Mouse (Mus musculus) CD4-positive helper T cell, adult 2 months (primary cell): ENCODE results near the gene Kank1.

Source experiments
- DNase-seq: peaks from one replicate; pipeline ENCODE4 v3.0.0-alpha.2; 2012; ENCODE audit warnings: low read depth, missing footprints, low spot score

Gene Kank1

DNA sequence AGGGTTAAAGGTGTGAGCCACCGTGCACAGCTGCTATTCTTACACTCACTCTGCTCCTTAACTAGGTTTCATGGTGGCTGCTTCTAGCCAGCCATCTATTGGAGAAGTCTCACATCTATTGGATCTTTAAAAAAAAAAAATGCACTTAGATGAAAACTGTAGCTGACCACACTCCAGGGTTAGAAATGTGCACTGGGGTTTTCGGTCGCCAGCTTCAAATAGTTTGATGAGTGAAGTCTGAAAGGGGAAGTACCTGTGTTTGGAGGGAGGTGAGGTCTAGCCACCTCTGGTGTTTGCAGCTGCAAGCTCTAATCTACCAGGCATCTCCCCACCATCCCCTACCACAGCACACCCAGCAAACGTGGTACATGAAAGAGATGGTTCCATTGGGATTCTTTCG, 74.2 kb downstream of the Kank1 start:
- peak; percentile 10 for DNase-seq

- no peak for DNase-seq
Measured at GRCm38 (mm10) chr19:25311626-25312025, 74.9 kb downstream of the Kank1 start.

GRCm38 (mm10) chr19:25315458-25315889, 78.7 kb downstream of the Kank1 start:
- no peak for DNase-seq

DNA sequence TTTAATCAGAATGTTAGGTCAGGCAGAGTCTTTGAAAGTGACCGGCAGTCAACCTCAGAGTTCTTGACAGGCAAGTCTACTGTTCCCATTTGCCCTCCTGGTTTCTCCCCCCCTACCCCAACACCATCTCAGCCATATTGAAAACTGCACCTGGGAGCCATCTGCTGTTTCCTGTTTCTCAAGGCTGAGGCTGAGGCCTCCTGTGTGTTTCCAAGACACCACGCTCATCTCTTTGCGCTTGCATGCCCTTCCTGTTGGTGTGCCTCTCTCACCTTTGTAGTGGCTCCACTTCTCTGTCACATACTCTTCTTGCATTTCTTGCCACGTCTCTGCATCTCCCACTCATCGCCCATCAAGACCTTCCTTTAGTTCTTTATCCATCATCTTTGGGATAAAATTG, 79.2 kb downstream of the Kank1 start:
- no peak for DNase-seq

GRCm38 (mm10) chr19:25324265-25324664, 87.5 kb downstream of the Kank1 start:
- no peak for DNase-seq

- DNase-seq: no peak
Measured at GRCm38 (mm10) chr19:25325113-25326001, 88.6 kb downstream of the Kank1 start.

DNA sequence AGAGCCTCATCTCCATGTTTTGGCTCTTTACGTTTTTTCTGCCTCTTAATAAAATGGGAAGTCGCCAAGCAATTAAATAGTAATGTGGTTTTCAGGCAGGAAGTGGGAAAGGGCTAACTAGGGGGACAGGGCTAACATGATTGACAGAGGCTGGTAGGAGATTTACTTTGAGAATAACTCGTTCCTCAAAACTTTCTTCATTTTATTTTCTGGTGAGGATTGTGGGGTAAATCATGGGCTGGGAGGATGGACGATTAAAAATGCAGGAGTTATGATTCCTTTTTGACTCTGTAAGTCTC, 89.2 kb downstream of the Kank1 start:
- no peak for DNase-seq

GRCm38 (mm10) chr19:25327633-25328032, 90.9 kb downstream of the Kank1 start:
- DNase-seq: no peak

- peak; percentile 45 for DNase-seq
Measured at GRCm38 (mm10) chr19:25334360-25334759, 97.6 kb downstream of the Kank1 start.

DNA sequence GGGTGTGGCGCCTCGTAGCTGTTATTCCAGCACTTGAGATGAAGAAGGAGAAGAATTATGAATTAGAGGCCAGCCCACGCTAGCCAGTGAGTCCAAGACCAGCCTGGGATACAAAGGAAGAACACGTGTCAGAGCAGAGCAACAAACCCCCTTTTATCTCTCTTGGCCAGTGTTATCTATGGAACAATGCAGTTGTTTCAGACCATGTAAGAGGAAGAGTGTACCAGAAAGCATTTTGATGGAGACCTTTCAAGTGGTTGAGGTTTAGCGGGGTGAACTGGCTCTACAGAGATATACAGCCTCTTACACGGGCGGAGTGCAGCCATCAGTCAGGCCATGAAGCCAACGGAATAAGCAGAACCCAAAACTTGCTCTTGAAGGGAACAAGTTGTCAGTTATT, 100.0 kb downstream of the Kank1 start:
- no peak for DNase-seq

DNA sequence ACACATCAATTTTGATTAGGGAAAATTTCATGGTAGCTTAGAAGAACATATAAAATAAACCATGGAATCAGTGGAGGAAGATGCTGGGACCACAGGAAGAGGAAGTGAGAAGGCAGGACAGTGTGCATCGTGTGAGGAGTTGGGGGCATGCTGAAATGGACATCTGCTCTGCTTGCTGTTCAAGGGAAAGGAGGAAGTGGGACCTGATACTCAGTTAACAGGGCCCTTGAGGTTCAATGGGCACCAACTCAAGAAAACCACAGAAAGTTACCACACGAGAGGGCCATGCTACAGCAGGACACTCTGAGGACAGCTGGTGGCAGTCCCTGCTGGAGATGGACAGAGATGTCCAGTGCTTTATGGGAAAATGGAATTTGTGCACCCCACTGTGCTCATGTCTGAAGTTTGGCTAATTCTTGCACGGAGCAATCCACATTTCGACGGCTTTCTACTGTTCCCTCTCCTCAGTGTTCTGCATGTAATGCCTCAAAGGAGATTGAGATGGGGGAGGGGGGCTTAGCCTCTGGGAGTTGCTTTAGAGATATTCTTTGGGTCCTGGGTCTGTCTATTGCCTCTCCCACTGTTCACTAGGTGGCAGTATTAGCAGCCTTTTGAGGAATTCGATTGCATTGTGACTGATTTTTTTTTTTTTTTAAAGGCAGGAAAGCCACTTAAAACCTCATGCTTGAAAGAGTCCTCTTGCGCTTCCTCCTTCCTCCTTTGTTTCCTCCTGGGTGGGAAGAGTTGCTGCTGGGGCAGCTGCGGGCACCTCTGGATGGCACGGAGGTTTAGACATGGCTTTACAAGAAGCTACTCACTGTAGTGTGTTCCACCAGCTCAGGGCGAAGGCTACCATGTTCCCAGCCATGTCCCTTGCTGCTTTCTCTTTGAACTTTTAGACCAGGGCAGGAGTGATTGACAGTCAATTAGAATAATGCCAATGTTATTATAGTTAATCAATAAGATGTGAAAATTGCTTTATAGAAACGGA, 104.2 kb downstream of the Kank1 start:
- no peak for DNase-seq

DNA sequence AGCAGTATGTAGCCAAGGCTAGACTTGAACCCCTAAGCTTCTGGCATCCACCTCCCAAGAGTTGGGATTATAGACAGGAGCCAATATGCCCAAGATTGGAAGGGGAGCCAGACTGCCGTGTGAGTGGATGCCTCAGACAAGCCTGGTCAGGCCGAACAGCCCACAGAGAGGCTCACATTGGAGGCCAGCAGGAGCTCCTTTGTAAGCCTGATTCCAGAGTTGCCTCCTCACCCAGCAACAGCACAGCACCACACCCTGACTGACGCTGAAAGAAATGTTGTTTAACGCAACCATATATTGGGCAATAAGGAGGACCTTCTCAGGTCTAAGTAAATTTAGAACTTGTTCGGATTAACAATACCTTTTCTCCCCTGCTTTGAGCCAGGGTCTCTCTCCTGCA, 105.3 kb downstream of the Kank1 start:
- DNase-seq: no peak

GRCm38 (mm10) chr19:25343657-25344322, 107.0 kb downstream of the Kank1 start:
- DNase-seq: no peak

GRCm38 (mm10) chr19:25344371-25344770, 107.6 kb downstream of the Kank1 start:
- no peak for DNase-seq

- DNase-seq: no peak
Measured at GRCm38 (mm10) chr19:25345972-25346371, 109.2 kb downstream of the Kank1 start.

DNA sequence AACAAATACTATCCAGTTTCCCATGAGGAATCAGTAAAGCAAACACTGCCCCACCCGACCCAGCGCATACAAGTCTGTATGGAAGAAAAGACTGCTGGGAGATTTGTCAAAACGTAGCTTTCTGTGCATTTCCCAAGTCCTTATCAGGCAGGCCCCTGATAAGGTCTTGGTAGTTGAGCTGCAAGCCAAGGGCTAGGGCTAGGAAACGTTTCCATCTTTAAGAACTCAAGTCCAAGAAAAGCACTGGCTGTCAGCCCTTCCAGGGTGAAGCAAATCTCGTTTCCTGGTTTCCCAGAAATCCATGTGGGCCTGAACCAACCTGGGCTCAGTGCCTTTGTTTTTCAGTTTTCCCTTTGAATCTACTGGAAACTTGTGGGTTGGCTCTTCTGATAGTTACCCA, 110.7 kb downstream of the Kank1 start:
- DNase-seq: no peak

DNA sequence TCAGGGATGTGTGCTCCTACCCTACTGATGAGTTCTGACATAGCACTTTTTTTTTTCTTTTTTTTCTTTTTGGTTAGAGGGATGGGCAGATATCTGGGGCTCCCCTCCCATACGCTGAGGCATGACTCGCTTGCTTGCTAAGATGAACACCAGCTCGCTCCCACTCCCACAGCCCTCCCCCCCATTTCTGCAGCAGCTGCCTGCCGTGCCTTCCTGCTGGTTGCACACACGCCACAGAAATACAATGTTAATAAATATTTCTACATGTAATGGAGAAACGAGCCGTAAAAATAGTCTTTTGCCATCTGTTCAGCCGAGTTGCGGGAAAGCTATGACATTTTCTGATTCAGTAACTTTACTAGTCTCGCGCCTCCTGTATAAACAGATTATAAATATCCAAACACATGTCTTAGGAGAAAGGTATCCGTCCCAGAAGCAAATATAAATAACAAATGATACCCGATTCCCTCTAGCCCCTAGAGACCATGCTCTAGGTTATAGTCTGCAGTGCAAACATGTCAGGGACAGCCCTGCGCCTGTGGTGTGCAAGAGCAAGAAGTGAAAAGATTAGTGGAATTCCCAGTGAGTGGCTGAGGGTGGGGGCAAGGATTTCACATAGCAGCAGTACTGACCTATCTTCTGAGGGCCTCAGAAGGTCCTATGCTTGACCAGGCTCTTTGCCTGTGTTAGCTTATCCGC, 114.6 kb downstream of the Kank1 start:
- DNase-seq: no peak

GRCm38 (mm10) chr19:25357094-25357493, 120.3 kb downstream of the Kank1 start:
- DNase-seq: no peak

- no peak for DNase-seq
Measured at GRCm38 (mm10) chr19:25358486-25359120, 121.8 kb downstream of the Kank1 start.

GRCm38 (mm10) chr19:25360571-25361029, 123.8 kb downstream of the Kank1 start:
- DNase-seq: peak; percentile 74

- no peak for DNase-seq
Measured at GRCm38 (mm10) chr19:25361956-25362355, 125.2 kb downstream of the Kank1 start.
